Mouse (Mus musculus) embryonic fibroblast, embryonic 13.5 days (primary cell): ENCODE measurements around the gene Hes5.

Experiments
- CTCF ChIP-seq: IDR thresholded peaks from 2 replicates; pipeline ENCODE4 v1.5.1; 2011; ENCODE audit warnings: mild to moderate bottlenecking, control low read depth, low read length, moderate library complexity, borderline replicate concordance; ENCODE audit not compliant: insufficient read depth
- POLR2A ChIP-seq: IDR thresholded peaks from 2 replicates; pipeline ENCODE4 v1.6.1; 2011; ENCODE audit warnings: low read depth, mild to moderate bottlenecking, control low read depth, low read length, moderate library complexity

GRCm38 (mm10) chr4:154926969-154927898 lies 33.5 kb upstream of the Hes5 start:
- TF ChIP-seq CTCF (no peak), POLR2A (no peak)
